Mouse (Mus musculus): ENCODE data around the gene Olfr220.

Olfr220 gene

GRCm38 (mm10) chr1:174441782-174442181 is at the start of gene Olfr220:
TSS of gene Olfr220 (plus strand) at chr1:174442082.
- DNase-seq (ENCODE audit: low read depth, low spot score) = no peak

GRCm38 (mm10) chr1:174422959-174423358 is 18.9 kb upstream of the Olfr220 start:
- DNase-seq (ENCODE audit: low read depth, low spot score) = no peak

- no peak for DNase-seq (ENCODE audit: low read depth, low spot score)
Measured at GRCm38 (mm10) chr1:174423764-174424163, 18.1 kb upstream of the Olfr220 start, which contains the start of gene Olfr414. TSS of gene Olfr414 (plus strand) at chr1:174424064.

- DNase-seq (ENCODE audit: low read depth, low spot score) = no peak
Measured at GRCm38 (mm10) chr1:174426180-174426986, 15.5 kb upstream of the Olfr220 start.

- DNase-seq (ENCODE audit: low read depth, low spot score) = no peak
Measured at GRCm38 (mm10) chr1:174427402-174427801, 14.5 kb upstream of the Olfr220 start.

GRCm38 (mm10) chr1:174428407-174428806 is 13.5 kb upstream of the Olfr220 start:
- no peak for DNase-seq (ENCODE audit: low read depth, low spot score)

- DNase-seq (ENCODE audit: low read depth, low spot score) = no peak
Measured at GRCm38 (mm10) chr1:174434121-174434520, 7.8 kb upstream of the Olfr220 start.

GRCm38 (mm10) chr1:174455100-174455499 is 13.2 kb downstream of the Olfr220 start:
- no peak for DNase-seq (ENCODE audit: low read depth, low spot score)

- no peak for DNase-seq (ENCODE audit: low read depth, low spot score)
Measured at GRCm38 (mm10) chr1:174465385-174465784, 23.5 kb downstream of the Olfr220 start.

- DNase-seq (ENCODE audit: low read depth, low spot score) = peak; percentile 35
Measured at GRCm38 (mm10) chr1:174466240-174466639, 24.4 kb downstream of the Olfr220 start.

- peak; percentile 55 for DNase-seq (ENCODE audit: low read depth, low spot score)
Measured at GRCm38 (mm10) chr1:174469736-174470135, 27.9 kb downstream of the Olfr220 start.

GRCm38 (mm10) chr1:174482567-174482966 is 40.7 kb downstream of the Olfr220 start:
- no peak for DNase-seq (ENCODE audit: low read depth, low spot score)

- no peak for DNase-seq (ENCODE audit: low read depth, low spot score)
Measured at GRCm38 (mm10) chr1:174500064-174500463, 58.2 kb downstream of the Olfr220 start.
